In the genomic region with DNA sequence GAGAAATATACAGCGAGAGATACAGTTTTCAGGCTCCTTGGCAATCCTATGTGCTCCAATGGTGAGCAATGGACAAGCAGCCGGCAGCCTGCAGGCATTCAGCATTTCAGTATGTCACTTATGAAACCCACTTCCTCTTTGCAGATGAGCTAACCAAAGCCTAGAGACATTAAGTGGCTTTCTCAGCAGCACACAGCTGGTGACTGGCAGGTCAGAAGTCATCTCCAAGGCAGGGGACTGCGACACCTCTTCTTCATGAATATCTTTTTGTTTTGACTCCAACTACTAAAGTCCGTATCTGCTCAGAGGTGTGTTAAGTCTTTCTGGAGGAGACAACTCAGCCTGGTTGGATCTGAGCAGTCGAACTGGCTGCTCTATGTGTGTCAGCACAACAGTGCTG, we compare ENCODE assay signal across 21 mouse cellular contexts.
A peak's percentile ranks its signal among the peaks of the same experiment; 100 is the strongest.
DNase-seq lines count a peak whose midpoint lies in the region; ATAC-seq and TF ChIP-seq lines count a peak whose summit lies in the region.
"Had no signal": no experiment of that assay in that cellular context is flagged by ENCODE, and none has a peak within 500 bp of the region (broad histone marks: within the 10 kb centered on the region; RNA-seq: fewer than 3 reads in every experiment).

No protein-coding gene starts in this region.

- peak; percentile 21 for DNase-seq in lung, postnatal 0 days (ENCODE audit: low spot score)
- no peak for DNase-seq in lung, postnatal 4 days
- DNase-seq in thymus, postnatal 4 days = peak; percentile 17
- no peak for DNase-seq in thymus, adult 2 months
- DNase-seq: adrenal gland, adult 2 months; adrenal gland, postnatal 10 days; adrenal gland, postnatal 25 days; cerebellum, adult 11 months; cerebellum, adult 18-20 months; cerebellum, adult 8-10 months; cerebellum, adult 9-11 months; cerebellum, postnatal 14 days; cerebellum, postnatal 36 days had no signal

- H3K4me3 ChIP-seq in lung, postnatal 0 days (ENCODE audit: low read depth, low read length) = no peak overlapping the region
- no peak overlapping the region for H3K4me3 ChIP-seq in neural tube, embryonic 13.5 days
- no peak overlapping the region for H3K4me3 ChIP-seq in neural tube, embryonic 15.5 days (replicated peaks)
- H3K4me3 ChIP-seq in thymus, adult 2 months (ENCODE audit: control insufficient read depth, insufficient read depth, low read length) = no peak overlapping the region
- H3K4me3 ChIP-seq: embryonic facial prominence, embryonic 13.5 days; embryonic facial prominence, embryonic 15.5 days; erythroblast, embryonic 14.5 days; forebrain, embryonic 10.5 days; forebrain, embryonic 12.5 days had no signal

- no peaks in the 10 kb centered on the region for H3K36me3 ChIP-seq in lung, postnatal 0 days (ENCODE audit: insufficient read depth, low read length)
- no peaks in the 10 kb centered on the region for H3K36me3 ChIP-seq in neural tube, embryonic 13.5 days
- H3K36me3 ChIP-seq in neural tube, embryonic 15.5 days = no peaks in the 10 kb centered on the region
- H3K36me3 ChIP-seq in thymus, adult 2 months (ENCODE audit: control insufficient read depth, insufficient read depth, low read length) = no peaks in the 10 kb centered on the region
- H3K36me3 ChIP-seq: embryonic facial prominence, embryonic 13.5 days; embryonic facial prominence, embryonic 15.5 days; forebrain, embryonic 10.5 days; forebrain, embryonic 12.5 days had no signal

- H3K4me1 ChIP-seq in lung, postnatal 0 days (ENCODE audit: insufficient read depth, low read depth, low read length) = no peaks in the 10 kb centered on the region
- H3K4me1 ChIP-seq in neural tube, embryonic 13.5 days (replicated peaks) = peaks cover 15% of the 10 kb centered on the region
- H3K4me1 ChIP-seq in neural tube, embryonic 15.5 days = peaks cover 5% of the 10 kb centered on the region; the same call in 1 of the 2 replicates
- H3K4me1 ChIP-seq in thymus, adult 2 months (replicated peaks; ENCODE audit: control insufficient read depth, insufficient read depth, low read length) = no peaks in the 10 kb centered on the region
- H3K4me1 ChIP-seq: embryonic facial prominence, embryonic 13.5 days; embryonic facial prominence, embryonic 15.5 days had no signal

- no peaks in the 10 kb centered on the region for H3K27me3 ChIP-seq in lung, postnatal 0 days (replicated peaks; ENCODE audit: insufficient read depth, low read length)
- H3K27me3 ChIP-seq in neural tube, embryonic 13.5 days = no peaks in the 10 kb centered on the region
- H3K27me3 ChIP-seq in neural tube, embryonic 15.5 days (replicated peaks) = 0 out of 2 replicates have a peak, but pooled peaks cover 3% of the 10 kb centered on the region
- no peaks in the 10 kb centered on the region for H3K27me3 ChIP-seq in thymus, adult 2 months (ENCODE audit: control insufficient read depth, insufficient read depth, low read length)
- H3K27me3 ChIP-seq: embryonic facial prominence, embryonic 13.5 days; embryonic facial prominence, embryonic 15.5 days; forebrain, embryonic 12.5 days had no signal

- H3K27ac ChIP-seq in lung, postnatal 0 days (ENCODE audit: low read length) = no peak overlapping the region
- H3K27ac ChIP-seq in neural tube, embryonic 13.5 days (replicated peaks) = 0 out of 2 replicates have a peak overlapping the region, but pooled peaks have one; percentile 6
- no peak overlapping the region for H3K27ac ChIP-seq in neural tube, embryonic 15.5 days (replicated peaks)
- no peak overlapping the region for H3K27ac ChIP-seq in thymus, adult 2 months (ENCODE audit: control insufficient read depth, insufficient read depth, low read length)
- H3K27ac ChIP-seq: embryonic facial prominence, embryonic 13.5 days; embryonic facial prominence, embryonic 15.5 days; forebrain, embryonic 10.5 days; forebrain, embryonic 12.5 days had no signal

- TF ChIP-seq CTCF in lung, postnatal 0 days (IDR thresholded peaks at IDR 0.05) = no peak
- no peak for TF ChIP-seq CTCF in thymus, adult 2 months (IDR thresholded peaks at IDR 0.05; ENCODE audit: borderline replicate concordance, control insufficient read depth, extremely low read depth, insufficient read depth, low read length, poor library complexity)

- TF ChIP-seq EP300 in lung, postnatal 0 days (IDR thresholded peaks at IDR 0.05) = no peak

- no peak overlapping the region for H3K4me2 ChIP-seq in lung, postnatal 0 days (replicated peaks; ENCODE audit: low read depth, low read length)
- no peak overlapping the region for H3K4me2 ChIP-seq in neural tube, embryonic 13.5 days
- H3K4me2 ChIP-seq in neural tube, embryonic 15.5 days = no peak overlapping the region
- H3K4me2 ChIP-seq: embryonic facial prominence, embryonic 13.5 days; embryonic facial prominence, embryonic 15.5 days; forebrain, embryonic 12.5 days had no signal

- no peak for TF ChIP-seq POLR2A in thymus, adult 2 months (IDR thresholded peaks at IDR 0.05; ENCODE audit: control insufficient read depth, extremely low read depth, insufficient read depth, low read length, poor library complexity)

- H3K9me3 ChIP-seq in lung, postnatal 0 days (ENCODE audit: low read length) = no peaks in the 10 kb centered on the region
- no peaks in the 10 kb centered on the region for H3K9me3 ChIP-seq in neural tube, embryonic 13.5 days
- H3K9me3 ChIP-seq in neural tube, embryonic 15.5 days (replicated peaks) = no peaks in the 10 kb centered on the region
- H3K9me3 ChIP-seq: embryonic facial prominence, embryonic 13.5 days; embryonic facial prominence, embryonic 15.5 days; forebrain, embryonic 10.5 days; forebrain, embryonic 12.5 days had no signal

- ATAC-seq in lung, postnatal 0 days = no peak
- ATAC-seq in neural tube, embryonic 13.5 days (ENCODE audit: low read depth) = no peak
- no peak for ATAC-seq in neural tube, embryonic 15.5 days (ENCODE audit: low FRiP score)
- ATAC-seq: forebrain, embryonic 14.5 days had no signal

- 65% methylated on average over 5 of the region's 5 CpGs for WGBS in lung, postnatal 0 days
- WGBS in neural tube, embryonic 13.5 days = 78% methylated on average over 5 of the region's 5 CpGs
- 78% methylated on average over 5 of the region's 5 CpGs for WGBS in neural tube, embryonic 15.5 days
- WGBS in thymus, adult 2 months = 67% methylated on average over 5 of the region's 5 CpGs

- H3K9ac ChIP-seq in lung, postnatal 0 days (replicated peaks; ENCODE audit: low read depth) = no peak overlapping the region
- H3K9ac ChIP-seq in neural tube, embryonic 13.5 days = no peak overlapping the region
- no peak overlapping the region for H3K9ac ChIP-seq in neural tube, embryonic 15.5 days (replicated peaks)
- H3K9ac ChIP-seq: embryonic facial prominence, embryonic 13.5 days; embryonic facial prominence, embryonic 15.5 days; forebrain, embryonic 12.5 days had no signal

Comparison
In these comparisons a context has a peak if more than half of its experiments do, and no peak if none do; other contexts are left out.
1. DNase-seq: peak in lung, postnatal 0 days (single experiment) and thymus, postnatal 4 days (single experiment); none in lung, postnatal 4 days (0 of 2) and thymus, adult 2 months (single experiment).